Mouse (Mus musculus): ENCODE results near the gene Npb. TPM values are rescaled to one million over a fixed set of nuclear protein-coding genes. Genes with fewer than 3 reads are reported as not detected.
"Not testable (repeated sequence)": the region's sequence is repeated elsewhere in the genome, so short reads cannot be mapped to it uniquely, and the experiment has no call there.

Npb gene
- polyA plus RNA-seq, 1 experiment: 24.6 TPM

DNA sequence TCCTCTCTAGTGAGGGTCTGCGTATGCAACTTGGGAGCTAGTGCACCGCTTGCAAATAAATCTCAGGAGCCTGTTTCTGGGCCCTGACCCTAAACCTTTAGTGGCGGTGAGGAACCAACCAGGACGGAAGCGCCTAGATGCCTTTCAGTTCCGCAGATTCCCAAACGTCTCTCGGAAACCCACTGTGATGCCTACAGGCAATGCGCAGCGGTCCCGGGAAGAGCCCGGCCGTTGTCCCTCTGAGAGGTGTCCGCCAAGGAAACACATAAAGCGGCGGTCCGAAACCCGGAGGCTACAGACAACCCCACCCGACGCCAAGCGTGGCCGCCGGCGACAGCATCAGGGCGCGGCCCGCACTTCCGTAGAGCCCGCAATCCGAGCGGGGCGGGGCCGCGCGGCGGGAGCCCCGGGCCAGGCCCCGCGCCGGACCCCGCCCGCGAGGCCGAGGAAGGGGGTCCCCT is 27.4 kb upstream of the Npb start:
- Histone ChIP-seq H3K36me3 (ENCODE audit: control insufficient read depth, insufficient read depth, low read length) (peaks cover 3% of the 10 kb centered on the region; the same call in 1 of the 2 replicates), H3K27me3 (ENCODE audit: control insufficient read depth, insufficient read depth, low read length) (no peaks in the 10 kb centered on the region), H3K27ac (ENCODE audit: control insufficient read depth, insufficient read depth, low read depth, low read length) (peak overlapping the region; percentile 83), H3K4me3 (ENCODE audit: control insufficient read depth, low read depth, low read length) (peak overlapping the region; percentile 90), H3K4me1 (ENCODE audit: control insufficient read depth, insufficient read depth, low read length) (peaks cover 18% of the 10 kb centered on the region)
- TF ChIP-seq POLR2A (IDR thresholded peaks at IDR 0.05; ENCODE audit: control insufficient read depth, low read depth, low read length) (no peak), CTCF (IDR thresholded peaks at IDR 0.05; ENCODE audit: control insufficient read depth, insufficient read depth, insufficient replicate concordance, low read depth, low read length) (no peak)

DNA sequence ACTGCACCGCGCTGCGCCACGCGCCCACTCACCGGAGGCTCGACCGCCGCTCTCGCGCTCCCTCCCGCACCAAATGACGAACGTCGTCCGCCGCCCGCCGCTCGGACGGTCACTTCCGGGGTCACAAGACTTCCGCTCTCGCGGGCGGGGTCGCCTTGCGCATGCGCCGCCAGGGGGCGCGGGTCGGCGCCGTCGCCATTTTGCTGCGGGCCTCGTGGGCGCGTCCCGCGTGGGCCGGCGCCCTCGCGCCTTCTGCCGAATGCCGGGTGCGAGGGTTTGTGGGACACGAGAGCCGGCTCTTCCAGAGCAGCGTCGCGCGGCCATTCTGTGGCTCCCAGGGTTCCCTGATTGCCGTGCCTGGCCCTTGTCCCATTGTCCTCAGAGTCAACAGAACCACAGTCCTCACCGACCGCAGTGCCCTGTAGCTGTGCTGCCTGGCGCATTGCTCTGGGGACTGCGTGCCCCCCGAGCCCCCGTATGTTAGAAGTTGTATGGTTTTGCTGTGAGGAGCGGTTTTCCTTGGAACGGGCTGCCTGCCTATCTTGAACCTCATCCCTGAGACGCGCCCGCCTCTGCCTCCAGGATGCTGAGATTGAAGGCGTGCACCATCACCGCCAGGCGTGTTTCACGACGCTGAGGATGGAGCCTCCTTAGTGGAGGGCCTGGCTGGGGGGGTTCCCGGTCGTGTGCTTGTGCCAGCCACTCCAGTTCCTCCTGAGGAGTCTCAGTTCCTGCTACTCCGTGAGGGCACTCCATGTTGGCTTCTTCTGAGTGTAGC is 26.6 kb upstream of the Npb start, which contains the start of gene Arhgdia:
Arhgdia (minus strand) TSS at position 135 of the 778 bp plus-strand sequence.
- peak within 1 kb of the TSS; percentile 94 for H3K27ac ChIP-seq (ENCODE audit: control insufficient read depth, insufficient read depth, low read depth, low read length)
- peaks cover 18% of the 10 kb centered on the region for H3K4me1 ChIP-seq (ENCODE audit: control insufficient read depth, insufficient read depth, low read length)
- H3K4me3 ChIP-seq (ENCODE audit: control insufficient read depth, low read depth, low read length): peak within 1 kb of the TSS; percentile 90
- TF ChIP-seq CTCF (IDR thresholded peaks at IDR 0.05; ENCODE audit: control insufficient read depth, insufficient read depth, insufficient replicate concordance, low read depth, low read length): 0 out of 2 replicates have a peak, but pooled peaks have one; percentile 5
- TF ChIP-seq POLR2A (IDR thresholded peaks at IDR 0.05; ENCODE audit: control insufficient read depth, low read depth, low read length): peak; percentile 77
- H3K36me3 ChIP-seq (ENCODE audit: control insufficient read depth, insufficient read depth, low read length): peaks cover 3% of the 10 kb centered on the region; the same call in 1 of the 2 replicates
- H3K27me3 ChIP-seq (ENCODE audit: control insufficient read depth, insufficient read depth, low read length): no peaks in the 10 kb centered on the region

DNA sequence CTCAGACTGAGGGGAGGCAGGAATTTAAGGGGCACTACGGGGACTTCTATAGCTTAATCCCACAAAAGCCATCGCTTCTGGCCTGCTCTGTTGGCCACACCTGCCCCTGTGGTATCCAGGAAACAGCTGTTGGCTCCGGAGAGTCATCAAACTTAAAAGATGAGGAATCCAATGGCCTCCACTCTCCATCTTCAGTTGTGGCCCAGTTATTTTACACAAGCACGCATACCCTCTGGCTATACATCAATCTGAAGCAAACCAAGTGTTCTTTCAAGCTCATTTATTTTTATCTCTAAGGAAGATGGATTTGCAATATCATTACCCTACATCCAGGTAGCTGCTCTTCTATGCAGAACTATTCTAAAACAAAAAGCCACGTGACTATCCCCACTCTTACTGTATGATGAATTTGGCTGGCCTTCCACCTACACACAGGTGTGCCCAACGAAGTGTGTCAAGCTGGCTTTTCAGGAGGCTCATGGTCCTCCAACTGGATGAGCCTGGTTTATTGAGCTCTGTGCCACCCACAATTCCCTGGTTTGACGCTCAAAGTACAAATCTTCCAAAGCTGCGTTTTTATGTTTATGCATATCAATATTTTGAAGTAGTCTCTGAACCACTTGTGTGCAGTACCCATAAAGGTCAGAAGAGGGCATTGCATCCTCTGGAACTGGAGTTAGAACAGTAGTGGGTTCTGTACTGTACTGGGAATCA is 25.9 kb upstream of the Npb start:
- Histone ChIP-seq H3K4me3 (ENCODE audit: control insufficient read depth, low read depth, low read length) (peak overlapping the region; percentile 90), H3K4me1 (ENCODE audit: control insufficient read depth, insufficient read depth, low read length) (peaks cover 18% of the 10 kb centered on the region)
- no peak for TF ChIP-seq CTCF (IDR thresholded peaks at IDR 0.05; ENCODE audit: control insufficient read depth, insufficient read depth, insufficient replicate concordance, low read depth, low read length)
- no peak for TF ChIP-seq POLR2A (IDR thresholded peaks at IDR 0.05; ENCODE audit: control insufficient read depth, low read depth, low read length)

DNA sequence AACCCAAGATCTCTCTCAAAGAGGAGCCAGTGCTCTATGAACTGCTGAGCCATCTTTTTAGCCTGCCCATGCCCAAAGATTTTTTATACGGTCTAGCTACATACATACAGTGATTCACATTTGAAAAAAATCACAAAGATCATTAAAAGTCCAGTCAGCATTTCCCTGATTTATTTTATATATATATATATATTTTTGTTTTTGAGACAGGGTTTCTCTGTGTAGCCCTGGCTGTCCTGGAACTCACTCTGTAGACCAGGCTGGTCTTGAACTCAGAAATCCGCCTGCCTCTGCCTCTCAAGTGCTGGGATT is 25.3 kb upstream of the Npb start:
- not testable (repeated sequence) for H3K36me3 ChIP-seq (ENCODE audit: control insufficient read depth, insufficient read depth, low read length); H3K27me3 ChIP-seq (ENCODE audit: control insufficient read depth, insufficient read depth, low read length); H3K27ac ChIP-seq (ENCODE audit: control insufficient read depth, insufficient read depth, low read depth, low read length); H3K4me3 ChIP-seq (ENCODE audit: control insufficient read depth, low read depth, low read length)
- H3K4me1 ChIP-seq (ENCODE audit: control insufficient read depth, insufficient read depth, low read length): peaks cover 18% of the 10 kb centered on the region

More for the DNA sequence above, 25.9 kb upstream of the Npb start:
- Histone ChIP-seq H3K27ac (ENCODE audit: control insufficient read depth, insufficient read depth, low read depth, low read length) (peak overlapping the region; percentile 94), H3K27me3 (ENCODE audit: control insufficient read depth, insufficient read depth, low read length) (no peaks in the 10 kb centered on the region), H3K36me3 (ENCODE audit: control insufficient read depth, insufficient read depth, low read length) (peaks cover 3% of the 10 kb centered on the region; the same call in 1 of the 2 replicates)

DNA sequence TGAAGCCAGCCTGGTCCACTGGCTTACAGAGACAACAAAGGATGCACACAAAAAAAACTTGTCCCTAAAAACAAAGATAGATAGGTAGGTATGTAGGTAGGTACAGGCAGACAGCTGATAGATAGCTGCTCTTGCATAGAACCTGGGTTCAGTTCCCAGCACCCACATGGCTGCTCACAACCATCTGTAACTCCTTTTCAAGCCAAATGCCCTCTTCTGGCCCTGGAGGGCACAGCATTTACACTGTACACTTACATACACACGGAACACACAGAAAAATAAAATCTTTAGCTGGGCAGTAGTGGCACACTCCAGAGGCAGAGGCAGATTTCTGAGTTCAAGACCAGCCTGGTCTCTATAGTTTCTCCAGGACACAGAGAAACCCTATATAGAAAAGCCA is 24.3 kb upstream of the Npb start:
- no peak overlapping the region for H3K27ac ChIP-seq (ENCODE audit: control insufficient read depth, insufficient read depth, low read depth, low read length)
- TF ChIP-seq POLR2A (IDR thresholded peaks at IDR 0.05; ENCODE audit: control insufficient read depth, low read depth, low read length) (no peak), CTCF (IDR thresholded peaks at IDR 0.05; ENCODE audit: control insufficient read depth, insufficient read depth, insufficient replicate concordance, low read depth, low read length) (no peak)
- H3K27me3 ChIP-seq (ENCODE audit: control insufficient read depth, insufficient read depth, low read length): no peaks in the 10 kb centered on the region
- H3K36me3 ChIP-seq (ENCODE audit: control insufficient read depth, insufficient read depth, low read length): peaks cover 3% of the 10 kb centered on the region
- H3K4me3 ChIP-seq (ENCODE audit: control insufficient read depth, low read depth, low read length): no peak overlapping the region
- H3K4me1 ChIP-seq (ENCODE audit: control insufficient read depth, insufficient read depth, low read length): peaks cover 18% of the 10 kb centered on the region

DNA sequence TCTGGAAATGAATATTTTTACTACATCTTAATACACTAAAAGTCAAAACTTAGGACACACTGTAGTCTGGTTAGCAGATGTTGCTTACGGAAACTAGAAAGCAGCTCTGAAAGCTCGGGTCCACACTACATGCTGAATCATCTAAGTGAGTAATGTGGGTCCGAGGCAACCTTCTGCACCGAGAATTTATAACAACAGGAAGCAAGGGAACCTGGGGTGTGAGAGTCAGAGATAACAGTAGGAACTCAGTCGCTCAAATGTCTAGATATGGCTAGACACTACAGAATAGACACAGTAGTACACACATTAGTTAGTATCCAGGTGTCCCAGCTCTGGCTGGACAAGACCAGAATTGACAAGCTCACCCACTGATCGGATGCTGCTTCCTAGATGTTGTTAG is 19.7 kb upstream of the Npb start:
- H3K4me1 ChIP-seq (ENCODE audit: control insufficient read depth, insufficient read depth, low read length): no peaks in the 10 kb centered on the region

More for the DNA sequence above, 19.7 kb upstream of the Npb start:
- Histone ChIP-seq H3K27me3 (ENCODE audit: control insufficient read depth, insufficient read depth, low read length) (no peaks in the 10 kb centered on the region), H3K27ac (ENCODE audit: control insufficient read depth, insufficient read depth, low read depth, low read length) (no peak overlapping the region), H3K36me3 (ENCODE audit: control insufficient read depth, insufficient read depth, low read length) (peaks cover 4% of the 10 kb centered on the region), H3K4me3 (ENCODE audit: control insufficient read depth, low read depth, low read length) (no peak overlapping the region)
- TF ChIP-seq CTCF (IDR thresholded peaks at IDR 0.05; ENCODE audit: control insufficient read depth, insufficient read depth, insufficient replicate concordance, low read depth, low read length) (no peak), POLR2A (IDR thresholded peaks at IDR 0.05; ENCODE audit: control insufficient read depth, low read depth, low read length) (no peak)

Data from testis, adult 2 months (tissue).